Mouse (Mus musculus) stomach, embryonic 14.5 days (tissue): ENCODE measurements around the gene Zfp827. TPM values are rescaled to one million over a fixed set of nuclear protein-coding genes. Genes with fewer than 3 reads are reported as not detected.

Experiments used
- ATAC-seq: fragments of 200-750 bp; cut with Nextera tagmentation; 2 replicates; pipeline ENCODE4 v1.8.0; 2017; ENCODE audit warnings: low read depth, moderate TSS enrichment; ENCODE audit not compliant: insufficient number of reproducible peaks, insufficient read depth, low FRiP score
- H3K27ac ChIP-seq: fragments of 300-500 bp; sonication (generic); 2 replicates; pipeline ENCODE4 v1.5.1; 2014; ENCODE audit warnings: mild to moderate bottlenecking, low read length, moderate library complexity, mixed read lengths
- H3K27me3 ChIP-seq: fragments of 300-500 bp; sonication (generic); 2 replicates; pipeline ENCODE4 v1.6.1; 2014; ENCODE audit warnings: low read length, control low read depth, mixed read lengths; ENCODE audit not compliant: control insufficient read depth, insufficient read depth
- H3K36me3 ChIP-seq: fragments of 300-500 bp; sonication (generic); 2 replicates; pipeline ENCODE4 v1.6.1; 2014; ENCODE audit warnings: mild to moderate bottlenecking, control low read depth, low read length, moderate library complexity, mixed read lengths; ENCODE audit not compliant: control insufficient read depth, insufficient read depth
- H3K4me1 ChIP-seq: fragments of 300-500 bp; sonication (generic); 2 replicates; pipeline ENCODE4 v1.6.1; 2014; ENCODE audit warnings: low read length, control low read depth, mixed read lengths; ENCODE audit not compliant: control insufficient read depth, insufficient read depth
- H3K4me2 ChIP-seq: fragments of 300-500 bp; sonication (generic); replicated peaks from 2 replicates; pipeline ENCODE4 v1.6.1; 2014; ENCODE audit warnings: low read depth, low read length, control low read depth
- H3K4me3 ChIP-seq: fragments of 300-500 bp; sonication (generic); 2 replicates; pipeline ENCODE4 v1.5.1; 2014; ENCODE audit warnings: low read depth, low read length, control low read depth
- H3K9ac ChIP-seq: fragments of 300-500 bp; sonication (generic); replicated peaks from 2 replicates; pipeline ENCODE4 v1.6.1; 2014; ENCODE audit warnings: low read depth, mild to moderate bottlenecking, control low read depth, low read length, moderate library complexity, mixed read lengths
- H3K9me3 ChIP-seq: fragments of 300-500 bp; sonication (generic); 2 replicates; pipeline ENCODE4 v1.6.1; 2016; ENCODE audit warnings: low read depth, low read length, control low read depth; ENCODE audit not compliant: control insufficient read depth
- WGBS: fragments of 180-500 bp; shearing (Covaris S2); extraction: QIAGEN DNeasy Blood & Tissue Kit; methylation state at CpG from one replicate; pipeline ENCODE4 v1.1.7; 2014; 5-methylcytosine and 5-hydroxymethylcytosine counted together
- polyA plus RNA-seq: library from polyadenylated mRNA; unstranded; fragments of >200 nt; fragmentation: Nextera tagmentation; extraction: Ambion mirVana; gene quantifications from 2 replicates; pipeline ENCODE4 v1.2.1, GENCODE M21; 2014

Zfp827 gene
- polyA plus RNA-seq, 1 experiment from 2014 or later, result 15.2 TPM

DNA sequence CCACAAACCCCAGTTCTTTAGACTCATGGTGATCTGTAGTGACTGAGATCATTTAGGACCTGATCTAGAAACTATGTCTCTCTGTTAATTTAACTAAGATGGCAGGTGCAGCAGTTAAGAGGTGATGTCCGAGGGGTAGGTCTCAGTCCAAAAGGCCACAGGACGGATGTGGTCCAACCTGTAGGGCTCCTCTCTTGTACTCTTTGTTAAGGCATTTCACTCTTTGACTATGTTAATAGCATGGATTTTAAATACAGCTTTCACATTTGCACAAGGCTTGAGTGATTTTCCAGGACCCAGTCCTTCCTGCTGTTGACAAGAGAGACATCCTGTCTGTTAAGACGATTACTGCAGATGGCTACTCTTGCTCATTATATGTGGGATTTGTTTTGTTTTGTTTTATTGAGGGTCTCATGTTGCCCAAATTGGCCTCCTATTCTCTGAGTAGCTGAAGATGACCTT is 56.2 kb downstream of the Zfp827 start:
- H3K36me3 ChIP-seq, result peaks cover 9% of the 10 kb centered on the region
- no peak overlapping the region for H3K9ac ChIP-seq
- no peak overlapping the region for H3K4me2 ChIP-seq
- 79% methylated on average over 3 of the region's 3 CpGs for WGBS
- 0 out of 2 replicates have a peak, but pooled peaks cover 4% of the 10 kb centered on the region for H3K4me1 ChIP-seq
- ATAC-seq, result no peak
- no peaks in the 10 kb centered on the region for H3K27me3 ChIP-seq
- no peak overlapping the region; the same call in 1 of the 2 replicates for H3K27ac ChIP-seq
- no peak overlapping the region for H3K4me3 ChIP-seq
- no peaks in the 10 kb centered on the region for H3K9me3 ChIP-seq

DNA sequence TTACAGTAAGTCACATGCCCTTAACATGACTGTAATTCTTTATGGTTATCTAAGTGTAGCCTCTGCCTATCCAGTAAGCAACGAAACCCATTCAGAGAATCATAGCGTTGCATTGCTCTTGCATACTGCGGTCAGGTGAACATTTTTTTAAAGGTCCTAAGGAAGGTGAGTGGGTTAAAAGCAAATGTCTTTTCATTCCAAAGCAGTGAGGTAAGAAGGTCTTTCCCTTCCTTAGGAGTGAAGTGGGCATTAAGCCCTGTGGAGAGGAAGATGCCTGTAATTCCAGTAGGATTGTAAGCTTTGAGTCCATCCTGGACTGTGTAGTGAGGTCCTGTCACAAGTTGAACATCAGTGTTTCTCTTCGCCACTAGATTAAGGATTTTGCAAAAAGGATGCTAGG is 66.2 kb downstream of the Zfp827 start:
- Histone ChIP-seq H3K9ac (no peak overlapping the region), H3K4me3 (no peak overlapping the region), H3K9me3 (no peaks in the 10 kb centered on the region), H3K27me3 (no peaks in the 10 kb centered on the region), H3K36me3 (peaks cover 11% of the 10 kb centered on the region), H3K4me2 (no peak overlapping the region), H3K4me1 (no peaks in the 10 kb centered on the region), H3K27ac (no peak overlapping the region)
- no peak for ATAC-seq
- WGBS, result 97% methylated on average over 4 of the region's 4 CpGs

DNA sequence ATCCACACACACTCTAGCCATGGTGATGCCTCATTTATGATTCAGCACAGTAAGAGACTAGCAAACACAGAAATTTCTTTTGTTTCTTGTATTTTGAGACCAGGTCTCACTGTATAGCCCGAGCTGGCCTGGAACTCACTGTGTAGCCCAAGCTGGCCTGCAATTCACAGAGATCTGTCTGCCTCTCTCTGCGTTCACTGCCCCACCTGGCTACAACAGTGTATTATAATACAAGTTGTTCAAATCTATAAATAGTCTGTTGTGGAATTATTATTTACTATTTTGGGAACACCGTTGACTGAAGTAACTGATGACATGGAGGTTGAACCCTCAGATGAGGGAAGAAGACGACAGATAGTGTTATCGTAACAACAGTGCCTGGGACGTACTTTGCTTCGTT is 66.9 kb downstream of the Zfp827 start:
- H3K4me1 ChIP-seq, result no peaks in the 10 kb centered on the region
- no peaks in the 10 kb centered on the region for H3K9me3 ChIP-seq
- H3K4me2 ChIP-seq, result no peak overlapping the region
- no peaks in the 10 kb centered on the region for H3K27me3 ChIP-seq
- no peak for ATAC-seq
- WGBS, result 95% methylated on average over 7 of the region's 7 CpGs
- H3K4me3 ChIP-seq, result no peak overlapping the region
- peaks cover 11% of the 10 kb centered on the region for H3K36me3 ChIP-seq
- H3K27ac ChIP-seq, result no peak overlapping the region
- no peak overlapping the region for H3K9ac ChIP-seq

DNA sequence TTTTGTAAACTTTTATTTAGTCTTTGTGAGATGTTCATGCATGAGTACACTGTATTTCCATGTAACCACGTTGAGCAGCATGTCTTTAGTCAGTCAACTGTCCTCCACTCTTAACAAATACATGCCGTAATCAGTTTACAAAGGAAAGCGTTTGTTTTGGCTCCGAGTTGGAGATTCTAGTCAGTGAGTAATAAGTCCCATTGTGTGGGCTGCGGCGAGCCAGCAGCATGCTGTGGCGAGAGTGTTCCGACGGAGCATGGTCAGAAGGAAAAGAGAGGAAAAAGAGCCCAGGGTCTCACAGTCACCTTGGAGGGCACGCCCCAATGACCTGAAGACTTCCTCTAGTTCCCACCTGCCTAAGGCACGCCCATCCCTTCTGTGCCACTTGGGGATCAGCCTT is 68.7 kb downstream of the Zfp827 start:
- H3K27me3 ChIP-seq, result no peaks in the 10 kb centered on the region
- ATAC-seq, result no peak
- 68% methylated on average over 11 of the region's 11 CpGs for WGBS

DNA sequence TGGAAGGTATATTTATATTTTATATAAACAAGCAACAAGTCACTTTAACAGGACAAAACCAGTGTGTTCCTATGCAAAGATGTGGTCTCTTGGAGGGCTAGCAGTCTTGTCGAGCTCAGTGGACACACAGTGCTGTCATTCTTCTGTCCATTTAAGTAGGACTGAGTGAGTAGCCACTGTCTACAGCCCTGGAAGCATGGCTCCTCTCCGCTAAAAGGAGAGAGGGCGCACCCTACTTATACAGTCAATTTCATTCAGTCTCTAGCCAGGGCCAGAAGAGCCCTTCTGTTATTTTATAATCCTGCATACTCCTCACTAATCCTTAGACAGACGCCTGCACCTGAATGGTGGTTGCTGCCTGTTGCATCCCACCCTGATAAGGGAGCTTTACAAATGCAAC is 74.5 kb downstream of the Zfp827 start:
- Histone ChIP-seq H3K9ac (no peak overlapping the region), H3K4me3 (no peak overlapping the region), H3K9me3 (no peaks in the 10 kb centered on the region), H3K27me3 (no peaks in the 10 kb centered on the region), H3K27ac (no peak overlapping the region), H3K36me3 (no peaks in the 10 kb centered on the region; the same call in 1 of the 2 replicates), H3K4me1 (peaks cover 26% of the 10 kb centered on the region), H3K4me2 (no peak overlapping the region)
- 70% methylated on average over 4 of the region's 4 CpGs for WGBS
- no peak for ATAC-seq

More for the DNA sequence above, 68.7 kb downstream of the Zfp827 start:
- Histone ChIP-seq H3K9ac (no peak overlapping the region), H3K36me3 (peaks cover 9% of the 10 kb centered on the region), H3K4me3 (no peak overlapping the region), H3K4me2 (no peak overlapping the region), H3K27ac (no peak overlapping the region), H3K9me3 (no peaks in the 10 kb centered on the region), H3K4me1 (no peaks in the 10 kb centered on the region)

DNA sequence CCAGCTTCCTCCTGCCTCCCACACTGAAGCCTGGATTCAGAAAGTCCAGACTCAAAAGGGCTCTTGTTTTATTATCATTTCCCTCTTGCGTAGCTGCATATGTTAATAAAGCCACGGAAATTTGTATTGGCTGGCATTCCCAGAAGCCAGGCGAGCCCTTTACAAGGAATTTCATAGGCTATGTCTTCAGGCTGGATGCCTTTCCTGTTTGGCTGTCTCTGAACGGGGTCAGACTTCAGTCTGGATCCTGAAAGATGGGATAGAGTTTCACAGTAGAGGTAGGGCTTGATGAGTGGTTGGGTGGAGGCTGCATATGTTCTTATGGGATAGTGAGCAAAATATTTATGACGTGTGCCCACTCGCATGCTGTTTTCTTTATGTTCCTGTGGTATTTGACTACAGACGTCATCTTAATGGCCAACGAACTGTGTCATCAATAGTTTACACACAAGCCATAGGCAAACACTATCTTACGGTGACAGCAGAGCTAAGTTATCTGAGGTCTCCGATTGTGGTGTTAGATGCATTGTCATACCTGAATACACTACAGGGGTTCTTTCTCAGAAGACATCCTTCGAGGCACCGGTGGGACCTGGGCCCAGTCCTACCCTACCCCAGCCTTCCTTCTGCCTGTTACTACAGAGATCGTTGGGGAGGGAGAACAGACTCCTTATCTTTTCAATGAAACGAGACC is 75.1 kb downstream of the Zfp827 start:
- Histone ChIP-seq H3K9ac (no peak overlapping the region), H3K27ac (peak overlapping the region; percentile 67; the same call in 1 of the 2 replicates), H3K9me3 (no peaks in the 10 kb centered on the region), H3K4me2 (no peak overlapping the region), H3K27me3 (no peaks in the 10 kb centered on the region), H3K36me3 (no peaks in the 10 kb centered on the region; the same call in 1 of the 2 replicates), H3K4me1 (peaks cover 26% of the 10 kb centered on the region), H3K4me3 (no peak overlapping the region)
- WGBS, result 76% methylated on average over 14 of the region's 14 CpGs
- no peak for ATAC-seq

DNA sequence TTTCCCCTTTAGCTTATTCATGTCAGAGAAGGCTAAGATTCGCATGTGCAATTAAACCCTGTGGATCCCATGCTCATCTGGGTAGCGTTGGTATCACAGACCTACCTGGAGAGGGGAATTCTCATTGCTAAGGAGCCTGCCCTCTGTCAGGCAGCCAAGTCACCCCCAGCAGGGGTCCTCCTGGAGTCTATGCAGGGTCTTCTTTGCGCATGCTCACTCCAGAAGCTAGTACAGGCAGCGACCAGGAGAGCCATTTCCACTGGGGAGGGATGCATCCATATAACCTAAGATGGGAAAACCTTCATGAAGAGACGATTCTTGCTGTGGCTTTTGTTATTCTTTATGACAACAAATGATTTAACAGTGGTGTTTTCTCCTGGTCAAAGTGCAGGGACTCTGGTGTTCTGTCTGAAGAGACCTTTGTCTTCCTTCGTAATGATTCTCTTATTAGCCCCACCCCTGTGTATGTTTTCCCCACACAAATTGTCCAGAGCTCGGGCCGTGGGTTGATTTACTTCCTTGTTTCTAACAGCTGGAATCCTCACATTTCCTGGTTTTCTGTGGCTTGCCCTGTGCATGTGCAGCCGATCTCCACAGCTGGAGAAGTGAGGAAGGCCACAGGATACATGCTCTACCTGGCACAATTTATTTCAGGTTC is 75.8 kb downstream of the Zfp827 start:
- ATAC-seq, result no peak
- WGBS, result 52% methylated on average over 9 of the region's 9 CpGs
- peak overlapping the region; percentile 67; the same call in 1 of the 2 replicates for H3K27ac ChIP-seq

DNA sequence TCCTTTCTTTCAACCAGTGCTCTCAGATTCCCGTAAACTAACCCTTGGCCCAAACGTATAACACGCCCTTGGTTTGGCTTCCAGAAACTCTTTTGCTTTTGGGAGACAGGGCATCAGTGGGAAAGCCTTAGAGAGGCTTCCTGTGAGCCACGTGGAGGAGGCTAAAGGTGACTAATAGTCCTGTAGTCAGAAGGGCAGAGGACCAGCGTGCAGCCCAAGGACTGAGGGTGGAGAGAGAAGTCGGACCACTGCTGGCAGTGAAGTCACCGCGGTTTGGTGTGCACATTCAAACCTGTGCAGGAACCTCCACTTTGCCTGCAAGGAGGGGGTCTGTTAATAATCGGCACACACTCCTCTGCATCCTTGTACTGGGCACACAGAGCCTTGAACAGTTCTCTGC is 76.4 kb downstream of the Zfp827 start:
- no peaks in the 10 kb centered on the region for H3K9me3 ChIP-seq
- H3K27me3 ChIP-seq, result no peaks in the 10 kb centered on the region
- no peak overlapping the region for H3K9ac ChIP-seq
- H3K27ac ChIP-seq, result peak overlapping the region; percentile 67; the same call in 1 of the 2 replicates
- WGBS, result 63% methylated on average over 9 of the region's 9 CpGs
- no peak overlapping the region for H3K4me2 ChIP-seq
- no peak overlapping the region for H3K4me3 ChIP-seq
- no peaks in the 10 kb centered on the region; the same call in 1 of the 2 replicates for H3K36me3 ChIP-seq
- peaks cover 26% of the 10 kb centered on the region for H3K4me1 ChIP-seq
- no peak for ATAC-seq

More for the DNA sequence above, 75.8 kb downstream of the Zfp827 start:
- no peaks in the 10 kb centered on the region for H3K9me3 ChIP-seq
- peaks cover 26% of the 10 kb centered on the region for H3K4me1 ChIP-seq
- no peaks in the 10 kb centered on the region; the same call in 1 of the 2 replicates for H3K36me3 ChIP-seq
- no peak overlapping the region for H3K9ac ChIP-seq
- H3K4me2 ChIP-seq, result no peak overlapping the region
- no peak overlapping the region for H3K4me3 ChIP-seq
- H3K27me3 ChIP-seq, result no peaks in the 10 kb centered on the region
